Mouse (Mus musculus) adrenal gland, adult 18-20 months (tissue): ENCODE measurements around the gene Snrpg. TPM values are rescaled to one million over a fixed set of nuclear protein-coding genes. Genes with fewer than 3 reads are reported as not detected.
A peak's percentile ranks its signal among the peaks of the same experiment; 100 is the strongest.
"Not testable (repeated sequence)": the region's sequence is repeated elsewhere in the genome, so short reads cannot be mapped to it uniquely, and the experiment has no call there.

Experiments
- DNase-seq, 2 experiments: peaks; one replicate each; pipeline ENCODE4 v3.0.0; 2021 to 2022; ENCODE audit warnings: low spot score in 2 of 2
- total RNA-seq, 2 experiments: library from RNA; stranded (reverse); gene quantifications; 1 replicate in 1 of 2; 2 replicates in 1 of 2; pipeline ENCODE4 v1.2.3; 2021

Gene Snrpg
- total RNA-seq, 2 experiments from 2014 or later, result 115 to 384 TPM

GRCm38 (mm10) chr6:86366125-86366852 is 4.8 kb upstream of the Snrpg start:
- DNase-seq, result peak; percentile 63 to 76

DNA sequence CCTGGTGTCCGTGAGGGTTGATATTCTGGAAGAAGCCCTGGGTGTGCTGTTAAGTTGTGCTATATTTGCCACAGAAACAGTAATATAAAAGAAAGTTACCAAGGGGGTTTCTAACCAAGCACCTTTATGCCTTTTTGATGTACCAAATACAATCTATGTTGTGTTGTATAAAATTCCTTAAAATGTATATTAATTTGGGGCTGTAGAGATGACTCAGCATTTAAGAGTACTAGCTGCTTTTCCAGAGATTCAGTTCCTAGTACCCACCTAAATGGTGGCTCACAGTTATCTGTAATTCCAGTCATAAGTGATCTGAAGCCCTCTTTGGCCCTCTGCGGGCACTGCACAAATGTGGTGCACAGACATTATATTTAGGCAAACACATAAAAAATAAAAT is 4.3 kb upstream of the Snrpg start:
- DNase-seq, result no peak

GRCm38 (mm10) chr6:86368479-86368878 is 2.6 kb upstream of the Snrpg start:
- no peak for DNase-seq

GRCm38 (mm10) chr6:86370093-86370713 is 901 bp upstream of the Snrpg start:
- DNase-seq, result no peak

DNA sequence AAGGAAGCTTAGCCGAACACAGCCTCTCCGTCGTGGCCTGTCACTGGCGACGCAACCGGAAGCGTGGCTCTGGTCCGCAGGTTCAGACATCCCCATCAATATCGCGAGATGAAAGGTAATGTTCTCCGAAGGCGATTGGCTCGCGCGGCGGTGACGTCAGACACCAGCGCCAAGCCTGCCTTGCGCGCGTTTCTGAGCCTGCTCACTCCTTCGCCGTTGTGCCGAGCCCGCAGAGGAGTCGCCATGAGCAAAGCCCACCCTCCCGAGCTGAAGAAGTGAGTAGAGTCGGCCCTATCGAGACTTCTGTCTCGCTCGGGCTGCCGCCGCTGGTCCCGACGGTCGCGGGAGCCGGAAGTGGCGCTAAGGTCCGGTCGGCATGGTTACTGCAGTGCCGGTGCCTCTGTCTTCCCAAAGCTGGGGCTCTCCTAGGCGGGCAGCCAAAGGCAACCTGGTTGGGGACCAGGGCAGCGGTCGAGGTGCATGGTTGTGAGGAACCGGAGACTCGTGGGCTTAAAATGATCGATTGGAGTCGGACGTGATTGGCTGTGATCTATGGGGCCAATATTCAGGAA is 322 bp downstream of the Snrpg start:
- peak; percentile 94 for DNase-seq

DNA sequence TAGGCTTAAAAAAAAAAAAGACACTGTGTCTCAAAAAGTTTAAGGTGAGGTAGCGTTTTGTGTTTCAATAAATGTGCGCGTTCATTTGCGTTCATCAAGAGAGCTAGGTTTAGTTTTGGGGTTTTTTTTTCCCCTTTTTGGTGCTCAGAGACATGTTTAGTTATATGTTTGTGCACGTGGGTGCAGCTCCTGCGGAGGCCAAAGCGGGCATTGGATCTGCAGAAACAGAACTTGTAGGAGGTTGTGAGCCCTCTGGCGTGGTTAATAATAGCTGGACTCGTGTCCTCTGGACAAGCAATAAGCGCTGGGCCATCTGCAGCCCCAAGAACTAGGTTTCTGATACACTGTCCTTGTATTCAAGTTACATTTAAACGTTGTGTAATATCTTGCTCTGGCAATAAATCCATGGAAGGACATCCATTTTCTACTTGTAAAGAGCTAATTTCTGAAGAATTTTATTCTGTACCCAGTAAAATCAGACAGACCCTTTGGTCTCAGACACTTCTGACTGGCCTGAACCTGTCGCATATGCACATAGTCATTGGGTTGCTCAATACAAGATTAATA is 929 bp downstream of the Snrpg start:
- no peak for DNase-seq

DNA sequence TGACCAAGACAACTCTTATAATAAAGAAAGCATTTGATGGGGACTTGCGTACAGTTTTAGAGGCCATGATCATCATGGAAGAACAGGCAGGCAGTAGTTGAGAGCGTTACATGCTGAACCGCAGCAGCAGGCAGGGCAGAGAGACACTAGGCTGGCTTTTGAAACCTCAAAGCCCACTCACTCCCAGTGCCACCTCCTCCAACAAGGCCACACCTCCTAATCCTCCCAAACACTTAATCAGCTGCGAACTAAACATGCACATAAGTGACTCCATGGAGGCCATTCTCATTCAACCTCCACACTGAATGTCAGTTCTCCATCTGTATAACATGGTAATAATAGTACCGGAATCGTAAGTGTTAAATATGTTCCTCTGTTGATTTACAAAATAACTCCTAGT is 2.5 kb downstream of the Snrpg start:
- DNase-seq, result no peak

GRCm38 (mm10) chr6:86378341-86378740 is 7.2 kb downstream of the Snrpg start:
- DNase-seq, result no peak

DNA sequence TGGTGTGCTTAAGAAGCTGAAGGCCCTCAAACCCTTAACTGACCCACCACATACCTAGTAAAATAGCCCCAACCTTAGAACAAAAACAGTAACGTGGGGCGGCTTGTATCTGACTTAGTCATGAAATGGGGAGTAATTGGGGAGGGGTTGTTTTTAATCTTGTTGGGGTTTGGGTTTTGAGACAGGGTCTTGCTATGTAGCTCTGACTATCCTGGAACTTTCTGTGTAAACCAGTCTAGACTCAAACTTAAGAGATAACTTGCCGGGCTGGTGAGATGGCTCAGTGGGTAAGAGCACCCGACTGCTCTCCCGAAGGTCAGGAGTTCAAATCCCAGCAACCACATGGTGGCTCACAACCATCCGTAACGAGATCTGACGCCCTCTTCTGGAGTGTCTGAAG is 9.0 kb downstream of the Snrpg start:
- not testable (repeated sequence) for DNase-seq

GRCm38 (mm10) chr6:86382551-86382950 is 11.4 kb downstream of the Snrpg start:
- DNase-seq, result no peak

- no peak for DNase-seq
These were observed 12.3 kb downstream of the Snrpg start for GRCm38 (mm10) chr6:86383370-86383769.

DNA sequence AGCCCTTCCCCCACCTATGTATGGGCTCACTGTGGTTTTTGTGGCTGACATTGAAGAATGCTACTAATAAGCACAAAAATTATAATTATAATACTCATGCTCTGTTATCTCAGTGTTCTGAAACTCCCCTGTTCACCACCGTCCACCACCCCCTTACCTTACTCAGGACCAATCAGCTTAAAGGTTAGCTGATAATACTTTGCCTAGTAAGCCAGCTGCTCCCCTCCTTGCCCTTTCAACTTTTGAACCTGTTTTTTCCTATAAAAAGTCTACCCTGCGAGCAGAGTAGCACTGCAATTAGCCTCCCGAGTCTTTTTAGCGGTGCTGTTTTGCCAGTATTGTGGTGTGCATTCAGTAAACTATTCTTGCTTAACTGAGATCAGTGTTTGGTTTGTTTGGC is 13.6 kb downstream of the Snrpg start:
- DNase-seq, result no peak

GRCm38 (mm10) chr6:86385362-86386104 is 14.4 kb downstream of the Snrpg start:
- no peak for DNase-seq

DNA sequence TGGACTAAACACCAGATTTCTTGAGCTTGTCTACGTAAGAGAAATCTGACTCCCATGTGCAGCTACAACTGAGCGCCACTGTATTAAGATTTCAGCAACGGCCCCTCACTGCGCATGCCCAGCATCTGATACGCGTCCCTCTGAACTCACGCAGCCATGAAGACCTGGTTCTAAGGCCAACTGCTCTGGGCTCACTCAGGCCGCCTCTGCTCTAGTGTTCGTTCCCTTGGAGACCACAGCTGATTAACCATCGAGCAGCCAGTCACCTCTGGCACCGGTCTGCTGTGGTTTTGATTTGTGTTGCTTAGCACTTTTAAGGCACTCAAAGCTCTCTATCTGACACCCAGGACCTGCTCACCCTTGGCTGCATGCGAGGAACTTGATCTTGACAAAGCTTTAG is 16.2 kb downstream of the Snrpg start:
- no peak for DNase-seq

- DNase-seq, result no peak
These were observed 17.4 kb downstream of the Snrpg start for GRCm38 (mm10) chr6:86388461-86388860.

DNA sequence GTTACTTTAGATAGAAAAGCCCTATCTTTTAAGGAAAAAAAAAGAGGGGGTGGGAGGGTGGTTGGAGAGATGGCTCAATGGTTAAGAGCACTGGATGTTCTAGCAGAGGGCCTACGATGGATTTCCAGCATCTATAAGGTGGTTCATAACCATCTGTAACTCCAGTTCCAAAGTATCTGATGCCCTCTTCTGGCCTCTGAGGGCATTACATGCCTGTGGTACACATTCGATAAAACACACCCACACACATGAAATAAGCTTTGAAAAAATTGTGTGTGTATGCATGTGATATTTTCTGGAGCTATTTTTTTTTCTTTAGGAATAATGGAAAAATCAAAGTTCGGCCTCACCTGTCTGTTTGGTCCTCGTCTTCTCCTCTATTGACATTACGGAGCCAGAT is 20.2 kb downstream of the Snrpg start:
- DNase-seq, result no peak

DNA sequence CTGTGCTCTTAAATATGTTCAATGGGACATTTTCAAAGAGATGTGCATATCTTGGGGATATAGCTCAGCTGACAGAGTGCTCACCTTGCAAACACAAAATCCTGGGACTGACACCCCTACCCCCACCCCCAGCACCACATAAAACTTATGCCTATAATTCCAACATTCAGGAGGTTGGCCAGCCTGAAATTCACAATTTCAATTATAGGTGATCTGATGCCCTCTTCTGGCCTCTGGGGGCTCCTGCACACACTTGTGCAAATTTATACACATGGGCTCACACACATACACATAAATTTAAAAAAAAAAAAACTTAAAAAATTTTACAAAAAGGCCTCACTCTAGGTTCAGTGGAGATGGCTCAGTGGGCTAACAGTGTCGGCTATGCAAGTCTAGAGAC is 22.1 kb downstream of the Snrpg start:
- DNase-seq, result no peak

DNA sequence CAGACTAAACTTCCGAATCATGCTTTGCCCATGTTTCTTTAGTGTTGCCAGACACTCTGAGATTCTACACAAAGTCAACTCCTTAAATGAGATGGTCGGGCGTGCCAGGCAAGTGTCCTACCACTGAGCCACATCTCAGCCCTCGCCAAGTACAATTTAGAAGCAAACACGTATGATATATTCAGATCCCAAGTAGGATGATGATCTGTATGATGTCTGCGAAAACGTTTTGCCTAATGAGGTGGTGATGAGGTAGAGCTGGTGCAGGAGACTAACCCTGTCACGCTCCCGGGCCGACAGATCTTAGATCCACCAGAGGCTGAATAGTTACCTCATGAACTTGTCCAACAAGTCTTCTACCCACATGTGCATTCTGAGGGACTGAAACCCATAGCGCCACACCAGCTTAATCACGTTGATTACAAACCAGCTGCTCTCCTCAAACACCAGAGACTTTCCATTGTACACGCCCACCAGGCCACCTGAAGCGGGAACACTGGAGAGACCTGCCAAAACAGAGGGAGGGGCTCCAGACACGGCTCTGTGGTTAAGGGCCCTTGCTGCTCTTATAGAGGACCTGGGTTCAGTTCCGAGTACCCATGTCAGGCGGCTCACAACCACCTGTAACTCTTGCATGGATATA is 23.1 kb downstream of the Snrpg start:
- no peak for DNase-seq

DNA sequence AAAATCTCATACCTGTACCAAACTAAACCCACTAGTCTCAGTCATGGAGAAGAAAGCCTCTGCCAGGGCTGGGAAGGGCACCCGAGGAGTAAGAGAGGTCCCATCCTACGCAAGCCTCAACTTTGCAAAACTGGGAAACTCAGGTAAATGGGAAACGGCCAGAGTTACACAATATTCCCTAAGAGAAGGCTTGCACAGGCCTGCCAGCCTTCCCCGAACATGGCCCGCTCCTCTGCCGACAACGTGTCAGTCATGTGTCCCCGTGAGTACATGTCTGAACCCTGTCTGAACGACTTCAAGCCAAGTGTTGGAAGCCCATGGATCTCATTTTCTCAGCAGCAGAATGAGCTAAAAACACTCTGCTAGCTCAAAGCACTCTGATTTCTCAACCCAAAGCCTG is 23.9 kb downstream of the Snrpg start:
- DNase-seq, result no peak

DNA sequence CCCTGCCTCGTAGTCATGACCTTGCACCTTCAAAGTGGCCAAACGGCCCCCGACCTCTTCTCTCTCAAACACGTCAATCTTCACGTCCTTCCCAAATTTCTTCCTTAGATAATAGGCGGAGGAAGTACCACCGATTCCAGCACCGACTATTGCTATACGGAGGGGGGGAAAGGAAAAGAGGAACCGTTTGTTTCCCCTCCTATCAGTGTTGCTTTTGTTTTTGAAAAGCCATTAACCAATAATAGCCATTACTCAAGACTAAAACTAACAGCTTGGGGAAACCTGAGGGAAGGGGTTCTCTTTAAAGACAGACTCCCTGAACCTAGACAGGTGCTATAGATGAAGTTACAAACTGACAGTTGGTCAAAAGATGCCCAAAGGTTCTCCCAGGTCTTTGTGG is 24.9 kb downstream of the Snrpg start:
- no peak for DNase-seq
